Mouse (Mus musculus) embryonic fibroblast, embryonic 13.5 days (primary cell): ENCODE results near the gene Atp5d.

Source experiments
- CTCF ChIP-seq: IDR thresholded peaks from 2 replicates; pipeline ENCODE4 v1.5.1; 2011; ENCODE audit warnings: mild to moderate bottlenecking, control low read depth, low read length, moderate library complexity, borderline replicate concordance; ENCODE audit not compliant: insufficient read depth
- POLR2A ChIP-seq: IDR thresholded peaks from 2 replicates; pipeline ENCODE4 v1.6.1; 2011; ENCODE audit warnings: low read depth, mild to moderate bottlenecking, control low read depth, low read length, moderate library complexity

GRCm38 (mm10) chr10:80186649-80187048, 48.2 kb downstream of the Atp5d start:
- TF ChIP-seq CTCF (no peak), POLR2A (no peak)
